Mouse (Mus musculus): Measurements from ENCODE around the gene BC049352. TPM values are rescaled to one million over a fixed set of nuclear protein-coding genes. Genes with fewer than 3 reads are reported as not detected.

Gene BC049352
- polyA plus RNA-seq, 1 experiment from 2014 or later = not detected

DNA sequence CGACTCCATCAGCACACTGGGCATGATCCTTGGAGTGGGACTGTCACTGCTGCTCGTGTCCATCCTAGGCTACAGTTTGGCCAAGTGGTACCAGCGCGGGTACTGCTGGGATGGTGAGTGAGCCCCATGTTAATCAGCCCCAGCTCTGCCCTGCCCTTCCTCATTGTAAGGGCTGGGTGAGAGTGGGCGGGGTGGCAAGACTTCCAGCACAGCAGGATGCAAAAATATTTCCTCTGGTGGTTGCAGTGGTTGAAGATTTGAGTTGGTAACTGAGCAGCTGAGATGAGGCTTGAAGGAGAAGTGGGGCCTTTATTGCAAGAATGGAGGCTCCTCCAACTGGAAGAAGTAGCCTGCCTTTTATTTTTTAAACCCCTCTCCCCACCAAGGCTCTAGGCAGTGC, 59.6 kb downstream of the BC049352 start:
- no peaks in the 10 kb centered on the region for H3K27me3 ChIP-seq (ENCODE audit: control insufficient read depth, insufficient read depth, low read length)
- H3K4me3 ChIP-seq (ENCODE audit: low read depth, low read length) = no peak overlapping the region
- H3K4me2 ChIP-seq (ENCODE audit: low read depth, low read length) = no peak overlapping the region
- no peak overlapping the region for H3K9ac ChIP-seq (replicated peaks; ENCODE audit: low read length)
- H3K9me3 ChIP-seq (replicated peaks; ENCODE audit: control insufficient read depth, low read length) = no peaks in the 10 kb centered on the region
- H3K4me1 ChIP-seq (ENCODE audit: control insufficient read depth, insufficient read depth, low read length) = no peaks in the 10 kb centered on the region
- ATAC-seq (replicated peaks; ENCODE audit: insufficient number of reproducible peaks, low FRiP score, low TSS enrichment, low read depth) (no peak), DNase-seq (ENCODE audit: low spot score) (no peak)
- no peaks in the 10 kb centered on the region for H3K36me3 ChIP-seq (replicated peaks; ENCODE audit: control insufficient read depth, insufficient read depth, low read depth, low read length)
- no peak overlapping the region for H3K27ac ChIP-seq (replicated peaks; ENCODE audit: low read depth, low read length)
- WGBS = 82% methylated on average over 5 of the region's 5 CpGs

DNA sequence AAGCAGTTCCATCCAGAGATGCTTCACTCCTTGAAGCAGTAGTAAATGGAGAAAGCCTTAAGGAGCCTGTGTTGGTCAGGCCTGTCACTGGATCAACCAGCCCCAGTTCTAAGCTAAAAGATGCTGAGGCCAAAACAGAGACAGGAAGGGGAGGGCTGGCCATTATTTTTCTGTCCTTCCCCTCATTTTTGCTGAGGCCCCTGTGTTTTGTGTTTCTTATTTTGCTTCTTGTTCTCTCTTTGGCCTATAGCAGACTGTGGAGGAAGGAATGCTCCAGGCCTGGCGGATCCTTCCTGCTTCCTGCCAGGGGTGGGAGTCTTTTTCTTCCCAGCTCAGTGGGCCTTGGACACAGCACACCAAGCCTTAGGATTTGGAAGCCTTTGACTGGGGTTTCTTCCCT, 63.6 kb downstream of the BC049352 start:
- Histone ChIP-seq H3K27ac (replicated peaks; ENCODE audit: low read depth, low read length) (no peak overlapping the region), H3K36me3 (replicated peaks; ENCODE audit: control insufficient read depth, insufficient read depth, low read depth, low read length) (no peaks in the 10 kb centered on the region), H3K4me2 (ENCODE audit: low read depth, low read length) (no peak overlapping the region), H3K4me1 (ENCODE audit: control insufficient read depth, insufficient read depth, low read length) (no peaks in the 10 kb centered on the region), H3K9ac (replicated peaks; ENCODE audit: low read length) (no peak overlapping the region), H3K4me3 (ENCODE audit: low read depth, low read length) (no peak overlapping the region), H3K27me3 (ENCODE audit: control insufficient read depth, insufficient read depth, low read length) (no peaks in the 10 kb centered on the region), H3K9me3 (replicated peaks; ENCODE audit: control insufficient read depth, low read length) (no peaks in the 10 kb centered on the region)
- WGBS = 83% methylated on average over 1 of the region's 1 CpGs
- ATAC-seq (replicated peaks; ENCODE audit: insufficient number of reproducible peaks, low FRiP score, low TSS enrichment, low read depth) = no peak
- DNase-seq (ENCODE audit: low spot score) = no peak

DNA sequence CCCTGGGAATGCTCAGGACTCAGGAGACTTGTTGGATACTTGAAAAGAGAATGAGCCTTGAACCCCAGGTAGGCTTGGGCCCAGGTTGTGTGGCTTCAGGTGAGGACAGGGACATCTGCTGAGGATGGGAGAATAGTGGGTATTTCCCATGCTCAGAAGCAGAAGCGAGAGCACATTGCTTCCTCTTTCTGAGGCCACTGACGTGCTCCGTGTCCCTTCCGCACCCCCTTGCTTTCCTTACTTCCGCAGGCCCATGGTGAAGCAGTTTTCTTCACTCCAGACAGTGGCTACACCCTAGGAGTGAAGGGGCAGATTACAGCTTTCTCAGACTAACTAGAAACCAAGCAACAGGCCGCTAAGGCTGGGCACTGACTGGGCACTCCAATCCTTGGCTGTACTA, 64.3 kb downstream of the BC049352 start:
- H3K36me3 ChIP-seq (replicated peaks; ENCODE audit: control insufficient read depth, insufficient read depth, low read depth, low read length) = no peaks in the 10 kb centered on the region
- no peak overlapping the region for H3K4me2 ChIP-seq (ENCODE audit: low read depth, low read length)
- no peaks in the 10 kb centered on the region for H3K27me3 ChIP-seq (ENCODE audit: control insufficient read depth, insufficient read depth, low read length)
- H3K4me3 ChIP-seq (ENCODE audit: low read depth, low read length) = no peak overlapping the region
- H3K27ac ChIP-seq (replicated peaks; ENCODE audit: low read depth, low read length) = no peak overlapping the region
- ATAC-seq (replicated peaks; ENCODE audit: insufficient number of reproducible peaks, low FRiP score, low TSS enrichment, low read depth) (no peak), DNase-seq (ENCODE audit: low spot score) (no peak)
- H3K9ac ChIP-seq (replicated peaks; ENCODE audit: low read length) = no peak overlapping the region
- WGBS = 87% methylated on average over 6 of the region's 6 CpGs
- H3K4me1 ChIP-seq (ENCODE audit: control insufficient read depth, insufficient read depth, low read length) = no peaks in the 10 kb centered on the region
- H3K9me3 ChIP-seq (replicated peaks; ENCODE audit: control insufficient read depth, low read length) = no peaks in the 10 kb centered on the region

- no peaks in the 10 kb centered on the region for H3K27me3 ChIP-seq (ENCODE audit: control insufficient read depth, insufficient read depth, low read length)
- no peak overlapping the region for H3K27ac ChIP-seq (replicated peaks; ENCODE audit: low read depth, low read length)
- H3K4me1 ChIP-seq (ENCODE audit: control insufficient read depth, insufficient read depth, low read length) = no peaks in the 10 kb centered on the region
- no peak overlapping the region for H3K4me3 ChIP-seq (ENCODE audit: low read depth, low read length)
- DNase-seq (ENCODE audit: low spot score) = no peak
- no peak overlapping the region for H3K4me2 ChIP-seq (ENCODE audit: low read depth, low read length)
- no peaks in the 10 kb centered on the region for H3K9me3 ChIP-seq (replicated peaks; ENCODE audit: control insufficient read depth, low read length)
- 69% methylated on average over 2 of the region's 2 CpGs for WGBS
- no peak overlapping the region for H3K9ac ChIP-seq (replicated peaks; ENCODE audit: low read length)
- no peak for ATAC-seq (replicated peaks; ENCODE audit: insufficient number of reproducible peaks, low FRiP score, low TSS enrichment, low read depth)
- no peaks in the 10 kb centered on the region for H3K36me3 ChIP-seq (replicated peaks; ENCODE audit: control insufficient read depth, insufficient read depth, low read depth, low read length)
Measured at GRCm38 (mm10) chr9:45247536-45247935, 65.7 kb downstream of the BC049352 start.

DNA sequence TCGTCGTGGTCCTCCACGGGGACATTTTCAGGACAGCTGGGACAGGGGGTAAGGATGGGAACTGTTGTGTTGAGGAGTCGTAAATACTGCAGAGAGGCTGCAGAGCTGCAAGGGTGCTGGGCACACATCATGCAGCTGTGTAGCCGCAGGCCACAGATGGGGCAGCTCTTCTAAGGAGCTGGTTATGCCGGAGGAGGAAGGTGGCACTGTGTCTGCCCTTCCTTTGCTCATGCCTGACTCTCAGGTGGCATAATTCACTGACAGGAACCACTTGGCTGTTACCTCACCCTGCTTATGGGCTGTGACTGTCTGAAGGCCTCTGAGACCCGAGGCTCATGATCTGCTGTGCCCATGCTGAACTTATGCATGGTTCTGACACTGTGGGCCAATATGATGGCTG, 68.5 kb downstream of the BC049352 start:
- DNase-seq (ENCODE audit: low spot score) (no peak), ATAC-seq (replicated peaks; ENCODE audit: insufficient number of reproducible peaks, low FRiP score, low TSS enrichment, low read depth) (no peak)
- H3K36me3 ChIP-seq (replicated peaks; ENCODE audit: control insufficient read depth, insufficient read depth, low read depth, low read length) = no peaks in the 10 kb centered on the region
- no peaks in the 10 kb centered on the region for H3K27me3 ChIP-seq (ENCODE audit: control insufficient read depth, insufficient read depth, low read length)
- no peak overlapping the region for H3K4me3 ChIP-seq (ENCODE audit: low read depth, low read length)
- WGBS = 90% methylated on average over 7 of the region's 7 CpGs
- H3K4me2 ChIP-seq (ENCODE audit: low read depth, low read length) = no peak overlapping the region
- H3K27ac ChIP-seq (replicated peaks; ENCODE audit: low read depth, low read length) = no peak overlapping the region
- no peaks in the 10 kb centered on the region for H3K4me1 ChIP-seq (ENCODE audit: control insufficient read depth, insufficient read depth, low read length)
- no peaks in the 10 kb centered on the region for H3K9me3 ChIP-seq (replicated peaks; ENCODE audit: control insufficient read depth, low read length)
- no peak overlapping the region for H3K9ac ChIP-seq (replicated peaks; ENCODE audit: low read length)

- Histone ChIP-seq H3K4me1 (ENCODE audit: control insufficient read depth, insufficient read depth, low read length) (no peaks in the 10 kb centered on the region), H3K9me3 (replicated peaks; ENCODE audit: control insufficient read depth, low read length) (no peaks in the 10 kb centered on the region), H3K4me2 (ENCODE audit: low read depth, low read length) (no peak overlapping the region), H3K27ac (replicated peaks; ENCODE audit: low read depth, low read length) (no peak overlapping the region), H3K9ac (replicated peaks; ENCODE audit: low read length) (no peak overlapping the region), H3K27me3 (ENCODE audit: control insufficient read depth, insufficient read depth, low read length) (no peaks in the 10 kb centered on the region), H3K36me3 (replicated peaks; ENCODE audit: control insufficient read depth, insufficient read depth, low read depth, low read length) (no peaks in the 10 kb centered on the region), H3K4me3 (ENCODE audit: low read depth, low read length) (no peak overlapping the region)
- DNase-seq (ENCODE audit: low spot score) (no peak), ATAC-seq (replicated peaks; ENCODE audit: insufficient number of reproducible peaks, low FRiP score, low TSS enrichment, low read depth) (no peak)
- WGBS = 70% methylated on average over 3 of the region's 3 CpGs
Measured at GRCm38 (mm10) chr9:45251281-45251680, 69.5 kb downstream of the BC049352 start.

DNA sequence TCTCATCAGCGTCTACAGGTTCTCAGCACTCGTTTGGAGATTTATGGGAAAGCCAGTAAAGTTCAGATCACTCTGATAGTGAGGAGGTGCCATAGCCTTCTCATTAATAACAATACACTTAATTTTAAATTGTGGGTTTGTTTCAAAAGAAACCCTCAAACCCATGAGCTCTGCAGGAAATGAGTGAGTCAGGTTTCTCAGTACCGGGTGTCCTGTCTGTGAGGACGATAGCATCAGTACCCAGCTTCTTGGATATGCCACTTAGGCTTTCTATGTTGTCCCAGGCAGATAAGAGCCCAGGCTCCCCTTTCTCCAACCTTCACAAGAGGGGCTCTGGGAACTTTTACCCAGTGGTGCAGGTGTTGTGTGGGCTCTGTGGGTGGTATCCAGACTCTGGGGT, 70.2 kb downstream of the BC049352 start:
- no peaks in the 10 kb centered on the region for H3K4me1 ChIP-seq (ENCODE audit: control insufficient read depth, insufficient read depth, low read length)
- 82% methylated on average over 4 of the region's 4 CpGs for WGBS
- no peaks in the 10 kb centered on the region for H3K27me3 ChIP-seq (ENCODE audit: control insufficient read depth, insufficient read depth, low read length)
- no peak overlapping the region for H3K4me3 ChIP-seq (ENCODE audit: low read depth, low read length)
- no peak overlapping the region for H3K27ac ChIP-seq (replicated peaks; ENCODE audit: low read depth, low read length)
- no peak overlapping the region for H3K9ac ChIP-seq (replicated peaks; ENCODE audit: low read length)
- DNase-seq (ENCODE audit: low spot score) (no peak), ATAC-seq (replicated peaks; ENCODE audit: insufficient number of reproducible peaks, low FRiP score, low TSS enrichment, low read depth) (no peak)
- no peaks in the 10 kb centered on the region for H3K36me3 ChIP-seq (replicated peaks; ENCODE audit: control insufficient read depth, insufficient read depth, low read depth, low read length)
- H3K4me2 ChIP-seq (ENCODE audit: low read depth, low read length) = no peak overlapping the region
- H3K9me3 ChIP-seq (replicated peaks; ENCODE audit: control insufficient read depth, low read length) = no peaks in the 10 kb centered on the region

DNA sequence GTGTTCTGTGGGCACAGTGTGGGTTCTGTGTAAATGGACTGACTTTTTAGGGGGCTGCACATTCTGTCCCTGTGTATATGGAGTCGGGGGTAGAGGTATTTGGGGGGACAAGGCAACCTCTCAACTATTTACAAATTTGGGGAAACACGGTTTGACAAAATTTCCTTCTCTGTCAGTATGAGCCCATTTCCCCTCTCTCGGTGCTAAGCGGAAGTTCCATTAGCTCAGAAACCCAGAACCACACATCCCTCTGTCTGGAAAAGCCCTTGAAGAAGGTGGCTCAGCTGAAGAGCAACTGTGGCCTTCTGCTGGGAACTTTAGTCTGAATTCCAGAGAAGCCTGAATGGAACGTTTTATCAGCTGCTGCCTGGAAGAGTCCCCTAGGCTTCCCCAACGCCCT, 70.6 kb downstream of the BC049352 start:
- WGBS = 75% methylated on average over 6 of the region's 6 CpGs

More for the DNA sequence above, 70.6 kb downstream of the BC049352 start:
- no peak for ATAC-seq (replicated peaks; ENCODE audit: insufficient number of reproducible peaks, low FRiP score, low TSS enrichment, low read depth)
- no peak for DNase-seq (ENCODE audit: low spot score)
- Histone ChIP-seq H3K4me3 (ENCODE audit: low read depth, low read length) (no peak overlapping the region), H3K9ac (replicated peaks; ENCODE audit: low read length) (no peak overlapping the region), H3K36me3 (replicated peaks; ENCODE audit: control insufficient read depth, insufficient read depth, low read depth, low read length) (no peaks in the 10 kb centered on the region), H3K4me2 (ENCODE audit: low read depth, low read length) (no peak overlapping the region), H3K9me3 (replicated peaks; ENCODE audit: control insufficient read depth, low read length) (no peaks in the 10 kb centered on the region), H3K4me1 (ENCODE audit: control insufficient read depth, insufficient read depth, low read length) (no peaks in the 10 kb centered on the region), H3K27ac (replicated peaks; ENCODE audit: low read depth, low read length) (no peak overlapping the region), H3K27me3 (ENCODE audit: control insufficient read depth, insufficient read depth, low read length) (no peaks in the 10 kb centered on the region)
